11 mouse cellular contexts compared by ENCODE assay signal in genomic region chr5:10633176-10633575, GRCm38 (mm10).
DNase-seq lines count a peak whose midpoint lies in the region; ATAC-seq and TF ChIP-seq lines count a peak whose summit lies in the region.
"Had no signal": no experiment of that assay in that cellular context is flagged by ENCODE, and none has a peak within 500 bp of the region (broad histone marks: within the 10 kb centered on the region; RNA-seq: fewer than 3 reads in every experiment).

No protein-coding gene starts in this region.

- no peak overlapping the region for H3K9ac ChIP-seq in forebrain, embryonic 11.5 days (ENCODE audit: low read length)
- H3K9ac ChIP-seq in forebrain, embryonic 15.5 days (replicated peaks), result no peak overlapping the region
- H3K9ac ChIP-seq in liver, adult 2 months (ENCODE audit: low read depth, low read length), result no peak overlapping the region
- no peak overlapping the region for H3K9ac ChIP-seq in liver, embryonic 11.5 days (ENCODE audit: low read depth, low read length)

- no peak for TF ChIP-seq POLR2A in liver, adult 2 months (IDR thresholded peaks at IDR 0.05; ENCODE audit: extremely low read depth, insufficient read depth, low read length)
- TF ChIP-seq POLR2A in brain, embryonic 14.5 days (IDR thresholded peaks at IDR 0.05; ENCODE audit: borderline replicate concordance, extremely low read depth, insufficient read depth, insufficient read length, poor library complexity, severe bottlenecking), result no peak

- no peak overlapping the region for H3K27ac ChIP-seq in forebrain, embryonic 11.5 days (ENCODE audit: low read depth, low read length)
- H3K27ac ChIP-seq in forebrain, embryonic 15.5 days (replicated peaks), result no peak overlapping the region
- H3K27ac ChIP-seq in liver, adult 2 months (replicated peaks; ENCODE audit: insufficient read depth, low read depth, low read length), result no peak overlapping the region
- H3K27ac ChIP-seq in liver, embryonic 11.5 days (ENCODE audit: low read depth, low read length), result no peak overlapping the region

- no peak overlapping the region for H3K4me3 ChIP-seq in forebrain, embryonic 11.5 days (ENCODE audit: low read depth, low read length)
- no peak overlapping the region for H3K4me3 ChIP-seq in forebrain, embryonic 15.5 days
- H3K4me3 ChIP-seq in liver, adult 2 months (ENCODE audit: insufficient read depth, low read depth, low read length), result no peak overlapping the region
- no peak overlapping the region for H3K4me3 ChIP-seq in liver, embryonic 11.5 days (ENCODE audit: low read depth, low read length)
- H3K4me3 ChIP-seq: erythroblast, embryonic 14.5 days had no signal

- H3K36me3 ChIP-seq in forebrain, embryonic 11.5 days (ENCODE audit: control insufficient read depth, insufficient read depth, low read length), result no peaks in the 10 kb centered on the region
- no peaks in the 10 kb centered on the region for H3K36me3 ChIP-seq in forebrain, embryonic 15.5 days
- H3K36me3 ChIP-seq in liver, adult 2 months (ENCODE audit: control insufficient read depth, insufficient read depth, low read length), result no peaks in the 10 kb centered on the region
- H3K36me3 ChIP-seq in liver, embryonic 11.5 days (ENCODE audit: control insufficient read depth, insufficient read depth, low read length), result no peaks in the 10 kb centered on the region

- no peak overlapping the region for H3K4me2 ChIP-seq in forebrain, embryonic 11.5 days (ENCODE audit: low read depth, low read length, severe bottlenecking)
- H3K4me2 ChIP-seq in forebrain, embryonic 15.5 days (replicated peaks), result no peak overlapping the region
- no peak overlapping the region for H3K4me2 ChIP-seq in liver, embryonic 11.5 days

- no peaks in the 10 kb centered on the region for H3K27me3 ChIP-seq in forebrain, embryonic 11.5 days (ENCODE audit: control insufficient read depth, insufficient read depth, low read length)
- H3K27me3 ChIP-seq in forebrain, embryonic 15.5 days, result no peaks in the 10 kb centered on the region
- no peaks in the 10 kb centered on the region for H3K27me3 ChIP-seq in liver, adult 2 months (ENCODE audit: control insufficient read depth, insufficient read depth, low read length)
- H3K27me3 ChIP-seq in liver, embryonic 11.5 days (replicated peaks; ENCODE audit: control insufficient read depth, insufficient read depth, low read length), result no peaks in the 10 kb centered on the region

- ATAC-seq in forebrain, embryonic 11.5 days (replicated peaks; ENCODE audit: low FRiP score), result 0 out of 2 replicates have a peak, but pooled peaks have one; percentile 33
- ATAC-seq in forebrain, embryonic 15.5 days (replicated peaks), result no peak
- ATAC-seq in liver, embryonic 11.5 days (replicated peaks; ENCODE audit: low FRiP score), result no peak
- ATAC-seq in megakaryocyte progenitor cell, adult 5-6 weeks (replicated peaks; ENCODE audit: poor library complexity), result peak; percentile 44; the same call in 1 of the 2 replicates
- ATAC-seq: CD4-positive, CD25-positive, alpha-beta regulatory T cell, adult 4 months had no signal

- no peaks in the 10 kb centered on the region for H3K4me1 ChIP-seq in forebrain, embryonic 11.5 days (replicated peaks; ENCODE audit: control insufficient read depth, insufficient read depth, low read length)
- H3K4me1 ChIP-seq in forebrain, embryonic 15.5 days, result no peaks in the 10 kb centered on the region
- H3K4me1 ChIP-seq in liver, adult 2 months (ENCODE audit: control insufficient read depth, insufficient read depth, low read length), result no peaks in the 10 kb centered on the region
- no peaks in the 10 kb centered on the region for H3K4me1 ChIP-seq in liver, embryonic 11.5 days (replicated peaks; ENCODE audit: control insufficient read depth, insufficient read depth, low read length)

- no peaks in the 10 kb centered on the region for H3K9me3 ChIP-seq in forebrain, embryonic 11.5 days (ENCODE audit: control insufficient read depth, low read length)
- no peaks in the 10 kb centered on the region for H3K9me3 ChIP-seq in forebrain, embryonic 15.5 days
- H3K9me3 ChIP-seq in liver, embryonic 11.5 days (ENCODE audit: control insufficient read depth, low read length), result no peaks in the 10 kb centered on the region

- no peak for DNase-seq in forebrain, embryonic 11.5 days (ENCODE audit: low spot score)
- DNase-seq in liver, adult 2 months (ENCODE audit: extremely low read depth, low read depth, low spot score), result peak; percentile 5
- no peak for DNase-seq in liver, embryonic 11.5 days (ENCODE audit: low spot score)
- peak; percentile 71 for DNase-seq in brain, embryonic 14.5 days (ENCODE audit: low read depth)
- DNase-seq in T-cell, adult 2 months (ENCODE audit: low spot score), result no peak
- no peak for DNase-seq in cerebellum, adult 9-11 months
- DNase-seq: heart, postnatal 10 days had no signal

- TF ChIP-seq CTCF in liver, adult 2 months (IDR thresholded peaks at IDR 0.05; ENCODE audit: low read depth, low read length), result no peak
- peak; percentile 16; the same call in 1 of the 2 replicates for TF ChIP-seq CTCF in brain, embryonic 14.5 days (IDR thresholded peaks at IDR 0.05; ENCODE audit: borderline replicate concordance, extremely low read depth, insufficient read depth, insufficient read length)

- no peaks in the 10 kb centered on the region for H3K79me2 ChIP-seq in liver, adult 2 months (ENCODE audit: control insufficient read depth, insufficient read depth, low read length)

- 44% methylated on average over 1 of the region's 1 CpGs for WGBS in forebrain, embryonic 11.5 days
- 28% methylated on average over 1 of the region's 1 CpGs for WGBS in forebrain, embryonic 15.5 days
- WGBS in liver, adult 2 months, result 40% methylated on average over 1 of the region's 1 CpGs
- WGBS in liver, embryonic 11.5 days, result 41% methylated on average over 1 of the region's 1 CpGs

Comparison
In these comparisons a context has a peak if more than half of its experiments do, and no peak if none do; other contexts are left out.
1. ATAC-seq: peak in forebrain, embryonic 11.5 days (single experiment) and megakaryocyte progenitor cell, adult 5-6 weeks (single experiment); none in forebrain, embryonic 15.5 days (single experiment) and liver, embryonic 11.5 days (single experiment).
2. DNase-seq: peak in liver, adult 2 months (single experiment) and brain, embryonic 14.5 days (single experiment); none in forebrain, embryonic 11.5 days (single experiment), liver, embryonic 11.5 days (single experiment), T-cell, adult 2 months (single experiment) and cerebellum, adult 9-11 months (single experiment).